Mouse (Mus musculus) lung, postnatal 14 days (tissue): ENCODE results near the gene Ttyh2.

Experiments
- DNase-seq: peaks from one replicate; pipeline ENCODE4 v3.0.0; 2021

Ttyh2 gene

DNA sequence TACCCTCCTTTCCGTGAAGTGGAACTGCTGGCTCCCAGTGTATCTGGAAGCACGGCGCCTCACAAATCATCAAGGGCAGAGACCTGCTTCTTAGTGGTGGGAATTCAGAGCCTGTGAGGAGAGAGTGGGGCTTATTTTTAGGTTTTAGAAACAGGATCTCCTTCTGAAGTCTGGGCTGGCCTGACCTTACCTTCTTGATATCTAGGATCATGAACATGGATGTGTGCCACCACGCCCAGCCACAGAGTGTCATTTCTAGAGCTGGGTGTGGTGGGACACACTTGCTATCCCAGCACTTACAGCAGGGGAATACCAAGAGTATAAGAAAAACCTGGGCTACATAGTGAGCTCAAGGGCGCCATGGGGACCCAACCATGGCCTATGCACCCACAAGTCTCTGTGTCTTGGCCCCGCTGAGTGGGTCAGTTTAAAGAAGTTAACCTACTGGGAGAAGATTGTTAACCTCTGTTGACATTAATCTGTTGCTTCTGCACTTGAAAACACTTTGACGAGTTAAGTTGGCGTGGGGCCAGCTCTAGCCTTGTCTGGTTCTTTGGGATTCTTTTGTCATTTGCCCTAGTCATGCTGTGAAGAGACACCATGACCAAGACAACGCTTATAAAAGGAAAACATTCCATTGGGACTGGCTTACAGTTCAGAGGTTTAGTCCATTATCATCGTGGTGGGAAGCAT is 7.9 kb downstream of the Ttyh2 start:
- DNase-seq: no peak

DNA sequence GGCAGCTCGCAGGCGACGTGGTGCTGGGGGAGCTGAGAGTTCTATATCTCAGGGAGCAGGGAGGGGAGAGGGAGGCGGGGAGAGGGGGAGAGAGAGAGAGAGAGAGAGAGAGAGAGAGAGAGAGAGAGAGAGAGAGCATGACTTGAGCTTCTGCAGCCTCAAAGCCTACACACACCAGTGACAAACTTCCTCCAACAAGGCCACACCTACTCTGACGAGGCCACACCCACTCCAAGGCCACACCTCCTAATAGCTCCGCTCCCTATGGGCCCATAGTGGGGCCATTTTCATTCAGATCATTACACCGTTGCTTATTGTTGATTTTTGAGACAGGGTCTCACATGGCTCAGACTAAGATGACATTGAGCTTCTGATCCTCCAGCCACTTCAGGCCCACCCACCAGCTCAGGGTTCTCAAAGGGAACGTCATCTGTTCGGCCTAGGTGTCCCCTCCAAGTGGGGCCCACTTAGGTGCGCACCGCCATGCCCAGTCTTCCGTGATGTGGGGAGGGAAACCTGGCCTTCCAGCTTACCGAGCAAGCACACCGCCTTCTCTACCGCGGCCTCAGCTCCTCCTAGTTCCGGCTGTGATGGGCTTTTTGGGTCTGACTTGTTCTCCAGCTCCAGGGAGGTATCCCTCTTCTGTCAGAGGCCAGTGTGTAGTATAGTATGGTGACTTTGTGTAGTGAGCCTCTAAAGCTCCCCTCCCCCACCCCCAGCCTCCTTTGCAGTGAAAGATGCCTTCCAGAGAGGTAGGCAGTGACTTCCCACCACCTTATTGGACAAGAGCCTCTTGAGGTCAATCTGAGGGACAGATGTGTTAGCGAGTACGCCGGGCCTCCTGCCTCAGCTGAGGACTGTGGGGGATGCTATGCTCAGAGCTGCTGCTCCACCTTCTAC is 8.7 kb downstream of the Ttyh2 start:
- DNase-seq: no peak

DNA sequence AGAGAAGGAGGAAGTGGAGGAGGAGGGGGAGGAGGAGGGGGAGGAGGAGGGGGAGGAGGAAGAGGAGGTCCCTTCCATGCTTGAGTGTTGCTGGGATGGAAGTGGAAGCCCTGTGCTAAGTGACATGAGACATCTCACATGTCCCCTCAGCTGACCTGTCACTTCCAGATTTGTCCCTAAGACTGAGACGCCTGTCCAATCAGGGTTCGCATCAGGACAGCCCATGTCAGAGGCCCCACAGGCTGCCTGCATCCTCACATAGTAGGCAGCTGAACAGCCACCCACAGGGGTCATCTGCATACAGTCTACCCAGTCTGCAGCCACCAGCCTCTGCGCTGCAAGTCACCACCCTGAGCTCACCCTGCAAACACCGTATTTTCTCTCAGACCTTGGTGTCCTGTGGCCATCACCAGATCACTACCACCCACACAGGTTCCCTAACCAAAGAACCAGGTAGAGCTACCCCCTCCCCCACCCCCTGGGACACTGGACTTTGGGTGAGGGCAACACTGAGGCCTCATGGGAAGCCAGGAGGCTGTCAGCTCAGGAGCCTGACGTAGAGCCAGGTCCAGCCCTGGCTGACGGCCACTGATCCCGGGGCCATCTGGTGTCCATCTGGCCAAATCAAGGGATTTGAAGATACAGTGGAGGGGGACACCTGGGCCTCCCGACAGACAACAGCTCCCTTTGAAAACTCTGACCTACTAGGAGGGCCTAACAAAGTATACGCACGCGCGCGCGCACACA is 9.6 kb downstream of the Ttyh2 start:
- DNase-seq: no peak

DNA sequence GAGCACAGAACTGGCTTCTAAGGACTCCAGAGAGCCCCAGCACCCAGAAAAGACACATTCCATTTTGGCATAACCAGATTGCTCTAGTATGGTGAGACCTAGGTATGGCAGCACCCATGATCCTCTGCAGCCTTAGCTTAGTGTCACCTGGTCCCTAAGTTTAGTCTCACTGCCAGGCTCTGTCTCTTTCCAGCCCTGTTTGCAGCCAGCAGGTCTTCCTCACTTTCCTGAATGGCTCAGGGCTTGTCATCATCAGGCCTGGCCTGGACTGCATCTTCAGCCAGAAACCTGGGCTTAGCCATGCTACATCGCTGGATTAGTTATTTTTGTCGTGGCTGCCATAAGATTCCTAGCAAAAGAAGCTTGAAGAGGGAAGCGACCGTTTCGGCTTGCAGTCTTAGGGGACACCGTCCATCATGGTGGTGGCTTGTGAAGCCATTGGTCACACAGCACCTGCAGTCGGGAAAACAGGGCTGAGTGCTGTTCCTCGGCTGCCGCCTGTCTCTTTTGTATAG is 10.4 kb downstream of the Ttyh2 start:
- no peak for DNase-seq

DNA sequence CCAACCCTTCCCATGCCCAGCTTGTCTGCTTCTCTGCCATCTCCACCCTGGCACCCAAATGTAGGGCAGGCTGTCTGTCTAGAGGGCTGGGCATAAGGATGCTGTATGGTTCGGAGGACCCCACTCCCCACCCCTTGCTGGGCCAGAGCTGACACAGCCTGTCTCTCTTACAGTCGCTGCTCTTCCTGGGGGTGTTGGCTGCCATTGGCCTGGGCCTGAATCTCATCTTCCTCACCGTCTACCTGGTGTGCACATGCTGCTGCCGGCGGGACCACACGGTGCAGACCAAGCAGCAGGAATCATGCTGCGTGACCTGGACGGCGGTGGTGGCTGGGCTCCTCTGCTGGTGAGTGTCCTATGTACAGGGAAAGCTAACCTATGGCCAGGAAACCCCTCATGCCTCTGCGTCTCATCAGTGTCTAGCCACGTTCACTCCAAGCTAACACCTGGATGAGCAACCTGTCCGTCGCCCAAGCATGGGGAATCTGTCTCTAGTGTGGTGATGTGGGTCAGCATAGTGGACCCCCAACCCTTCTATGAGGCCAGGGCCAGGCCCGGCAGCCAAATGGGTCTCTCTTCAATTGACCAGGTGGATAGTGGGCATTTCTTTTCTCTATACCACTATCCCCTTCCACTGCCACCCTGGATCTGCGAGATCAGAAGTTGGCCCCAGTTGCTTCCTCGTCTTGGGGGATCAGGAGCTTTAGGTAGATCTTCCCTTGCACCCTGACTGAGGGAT is 11.2 kb downstream of the Ttyh2 start:
- no peak for DNase-seq

DNA sequence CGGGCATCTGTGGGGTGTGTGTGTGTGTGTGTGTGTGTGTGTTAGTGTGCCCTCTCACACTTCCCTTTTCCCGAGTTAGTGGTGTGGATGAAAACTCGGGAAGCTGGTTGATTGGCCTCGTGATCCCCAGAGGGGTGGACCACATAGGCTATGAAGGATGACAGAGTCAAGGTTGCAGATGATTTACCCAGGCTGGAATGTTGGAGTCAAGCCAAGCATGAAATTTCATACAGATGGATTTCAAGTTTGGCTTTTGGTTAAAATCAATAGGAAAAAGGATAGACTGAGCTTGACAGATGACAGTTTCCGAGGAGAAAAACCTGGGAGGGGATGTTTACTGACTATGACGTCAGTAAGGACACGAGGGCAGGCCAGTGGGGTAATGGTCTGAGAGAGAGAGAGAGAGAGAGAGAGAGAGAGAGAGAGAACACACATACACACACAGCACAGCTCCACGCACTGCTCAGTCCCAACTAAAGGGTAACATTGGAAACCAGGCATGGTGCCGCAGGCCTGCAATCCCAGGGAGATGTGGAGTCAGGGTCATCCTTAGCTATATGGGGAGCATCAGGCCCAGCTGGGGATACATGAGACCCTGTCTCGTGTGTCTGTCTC is 12.4 kb downstream of the Ttyh2 start:
- no peak for DNase-seq

DNA sequence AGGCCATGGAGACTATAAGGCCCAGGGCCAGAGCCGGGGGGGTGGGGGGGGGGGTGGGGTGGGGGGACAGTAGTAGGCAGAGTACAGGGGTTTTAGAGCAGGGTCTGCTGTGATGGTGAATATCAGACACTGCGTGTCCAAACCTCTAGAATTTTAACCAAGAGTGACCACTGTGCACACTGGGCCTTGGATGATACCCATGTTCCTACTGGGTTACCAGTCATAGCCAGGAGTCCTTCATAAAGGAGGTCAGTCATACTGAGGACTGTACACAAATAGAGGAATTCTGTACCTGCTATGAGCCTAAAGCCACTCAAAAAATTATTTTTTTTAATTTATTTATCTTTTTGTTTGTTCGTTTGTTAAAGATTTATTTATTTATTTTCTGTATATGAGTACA is 13.5 kb downstream of the Ttyh2 start:
- no peak for DNase-seq

DNA sequence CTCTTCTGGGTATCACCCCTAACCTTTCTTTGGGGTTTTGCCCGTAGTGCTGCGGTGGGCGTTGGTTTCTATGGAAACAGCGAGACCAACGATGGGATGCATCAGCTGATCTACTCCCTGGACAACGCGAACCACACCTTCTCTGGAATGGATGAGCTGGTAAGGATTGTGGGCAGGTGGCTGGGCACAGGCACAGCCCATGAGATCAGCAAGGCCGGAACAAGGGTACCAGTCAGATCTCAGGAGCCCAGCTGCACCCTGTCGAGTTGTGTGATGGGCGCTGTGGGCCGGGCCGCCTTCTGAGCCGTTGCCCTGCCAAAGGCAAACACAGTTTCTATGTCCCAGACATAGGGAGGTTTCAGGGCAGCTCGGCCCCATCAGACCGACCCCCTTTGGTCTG is 15.0 kb downstream of the Ttyh2 start:
- no peak for DNase-seq

DNA sequence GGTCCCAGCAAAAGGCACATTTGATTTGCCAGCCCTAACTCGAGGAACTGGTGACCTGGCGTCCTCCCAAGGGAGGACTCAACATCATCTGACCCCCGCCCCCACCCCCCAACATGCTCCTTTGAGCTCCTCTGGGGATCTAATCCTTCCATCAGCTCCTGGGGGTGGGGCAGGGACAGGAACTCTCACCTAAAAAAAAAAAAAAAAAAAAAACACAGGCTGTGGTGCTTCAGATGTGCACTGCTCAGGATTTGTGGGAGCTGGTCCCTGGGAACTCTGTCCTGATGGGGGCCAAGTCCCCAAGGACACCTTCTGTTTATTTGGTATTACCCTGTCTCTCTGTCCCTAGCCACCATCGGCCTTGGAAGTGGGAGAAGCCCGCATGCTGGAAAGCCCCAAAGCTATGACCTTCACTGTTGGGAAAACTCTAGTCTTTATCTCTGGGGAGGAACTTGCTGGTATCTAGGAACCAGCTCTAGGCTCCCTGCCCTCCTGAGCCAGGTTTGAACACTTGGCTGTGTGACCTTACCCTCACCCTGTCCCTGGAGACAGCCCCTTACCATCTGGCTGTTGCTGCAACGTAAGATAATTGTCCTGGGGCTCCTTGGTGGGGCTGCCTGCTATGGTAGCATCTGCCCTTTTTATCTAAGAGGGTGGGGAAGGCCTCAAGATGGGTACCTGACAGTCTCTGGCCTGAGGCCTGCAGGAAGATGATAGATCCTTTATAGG is 16.4 kb downstream of the Ttyh2 start:
- no peak for DNase-seq

DNA sequence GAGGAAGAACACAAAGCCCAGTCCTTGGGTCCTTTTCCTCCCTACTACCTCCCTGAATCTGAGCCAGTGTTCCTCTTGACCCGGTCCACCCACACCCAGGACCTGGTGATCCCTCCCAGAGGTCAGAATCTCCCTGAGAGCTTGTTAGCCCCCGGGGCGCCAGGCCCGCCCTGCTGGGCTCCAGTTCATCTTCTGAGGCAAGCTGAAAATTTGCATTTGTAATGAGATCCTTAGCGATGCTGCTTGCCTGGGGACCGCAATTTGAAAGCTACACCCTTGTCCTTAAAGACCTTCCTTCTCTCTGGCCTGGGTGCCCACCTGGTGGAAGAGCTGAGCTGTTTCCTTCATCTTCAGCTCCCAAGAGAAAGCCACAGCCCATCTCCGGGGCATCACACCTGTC is 17.4 kb downstream of the Ttyh2 start:
- DNase-seq: no peak

DNA sequence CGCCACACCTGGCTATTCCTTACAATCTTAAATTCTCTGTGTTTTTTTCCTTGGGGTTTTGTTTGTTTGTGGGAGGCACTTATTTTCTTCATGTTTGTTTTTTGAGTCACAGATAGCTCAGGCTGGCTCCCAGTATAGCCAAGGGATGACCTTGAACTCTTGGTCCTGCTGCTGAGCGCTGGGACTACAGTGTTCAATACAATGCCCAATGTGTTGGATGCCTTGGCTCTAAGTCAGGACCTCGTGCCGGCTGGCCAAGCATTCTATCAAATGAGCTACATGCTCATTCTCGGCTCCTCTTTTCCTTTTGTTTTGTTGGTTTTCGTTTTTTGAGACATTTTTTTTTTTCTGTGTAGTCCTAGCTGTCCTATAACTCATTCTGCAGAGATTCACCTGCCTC is 18.2 kb downstream of the Ttyh2 start:
- DNase-seq: no peak

DNA sequence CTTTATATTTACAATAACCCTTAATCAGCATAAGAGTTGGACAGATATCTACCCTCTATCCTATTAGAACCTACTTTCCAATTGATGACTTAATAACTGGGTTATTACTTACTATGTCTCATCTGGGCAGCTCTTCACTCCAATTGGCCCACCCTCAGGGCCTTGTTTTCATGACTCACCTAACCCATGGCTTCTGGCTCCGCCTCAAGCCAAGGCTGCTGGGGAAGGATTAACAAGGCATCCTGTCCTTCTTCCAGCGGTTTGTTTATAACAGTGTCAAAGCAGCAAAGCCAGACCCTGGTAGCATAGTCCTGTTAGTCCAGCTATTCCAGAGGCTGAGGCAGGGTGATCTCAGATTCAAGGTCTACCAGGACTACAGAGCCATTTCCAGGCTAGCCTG is 19.2 kb downstream of the Ttyh2 start:
- no peak for DNase-seq

DNA sequence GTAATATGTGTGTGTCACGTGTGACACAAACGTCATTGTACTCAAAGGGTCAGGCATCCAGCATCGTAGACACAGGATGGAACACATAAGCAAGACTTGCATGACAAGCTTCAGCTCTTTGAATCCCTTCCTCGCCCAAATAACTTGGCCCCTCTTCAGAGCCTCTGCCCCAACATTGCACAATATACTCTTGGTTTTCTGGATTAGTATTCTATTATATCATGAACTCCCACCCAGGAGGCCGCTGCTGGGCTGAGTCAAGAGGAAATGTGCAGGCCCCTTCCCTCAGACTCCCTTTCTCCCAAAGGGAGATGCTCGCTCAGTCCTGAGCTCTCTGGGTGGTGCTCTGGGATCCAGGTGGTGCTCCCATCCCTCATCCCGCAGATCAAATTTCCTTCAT is 23.3 kb downstream of the Ttyh2 start:
- no peak for DNase-seq

DNA sequence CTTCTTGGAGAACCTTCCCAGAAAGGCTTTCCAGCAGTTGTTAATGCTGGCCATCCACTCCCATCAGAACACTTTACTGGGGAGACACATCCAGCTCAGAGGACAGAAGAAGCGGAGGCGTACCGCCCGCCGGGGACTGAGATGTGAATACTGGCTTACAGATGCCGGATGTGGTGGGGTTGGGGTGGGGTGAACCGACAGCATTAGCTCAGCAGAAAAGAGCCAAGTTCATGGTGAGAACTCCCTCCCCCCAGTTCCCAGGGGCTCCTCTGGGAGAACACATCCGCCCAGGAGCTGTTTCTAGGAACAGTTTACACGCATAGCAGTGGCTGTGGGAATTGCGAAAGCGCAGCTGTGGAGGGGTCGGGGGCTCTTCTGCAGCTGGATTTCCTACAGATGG is 24.3 kb downstream of the Ttyh2 start:
- peak; percentile 45 for DNase-seq

DNA sequence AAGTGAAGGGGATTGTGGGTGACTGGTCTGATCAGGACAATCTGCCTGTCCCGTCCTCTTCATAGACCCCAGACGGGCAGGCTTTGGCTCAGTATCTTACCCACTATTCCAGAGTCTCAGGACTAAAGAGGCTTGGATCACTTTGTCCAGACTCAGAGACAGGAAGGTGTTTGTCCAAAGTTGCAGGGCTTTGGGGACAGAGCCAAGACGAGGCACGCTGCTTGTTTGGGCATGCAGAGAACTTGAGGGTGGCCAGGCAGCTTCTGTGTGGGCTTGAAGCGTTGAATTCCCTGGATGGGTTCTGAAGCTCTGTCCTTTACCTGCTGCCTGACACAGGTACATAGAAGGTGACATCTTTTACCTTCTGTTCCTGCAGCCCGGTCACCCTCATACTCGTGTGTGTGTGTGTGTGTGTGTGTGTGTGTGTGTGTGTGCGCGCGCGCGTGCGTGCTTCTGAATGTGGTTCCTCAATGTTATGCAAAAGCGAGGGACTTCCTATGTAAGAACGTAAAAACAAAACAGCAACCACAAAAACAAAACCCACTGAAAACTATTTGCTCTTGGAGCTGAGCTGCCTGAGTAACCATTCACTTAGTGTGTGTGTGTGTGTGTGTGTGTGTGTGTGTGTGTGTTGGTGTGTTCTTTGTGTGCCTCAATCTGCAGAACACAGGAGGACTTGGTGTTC is 27.2 kb downstream of the Ttyh2 start:
- no peak for DNase-seq

DNA sequence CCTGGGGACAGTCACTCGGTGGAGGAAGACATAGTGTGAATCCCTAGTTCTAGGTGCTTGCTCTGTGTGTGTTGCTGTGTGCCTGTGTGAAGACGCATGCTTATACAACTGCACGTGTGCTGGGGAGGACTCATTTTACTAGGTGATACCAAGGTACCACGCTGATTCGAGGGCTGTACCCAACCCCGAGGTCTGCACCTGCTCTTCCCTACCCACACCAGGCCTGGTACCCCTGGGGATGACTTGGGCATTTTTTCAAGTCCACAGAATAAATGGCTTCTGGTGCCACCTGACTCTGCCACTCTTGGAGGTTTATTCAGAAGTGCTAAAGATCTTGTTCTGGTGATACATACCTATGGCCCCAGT is 27.7 kb downstream of the Ttyh2 start:
- no peak for DNase-seq

DNA sequence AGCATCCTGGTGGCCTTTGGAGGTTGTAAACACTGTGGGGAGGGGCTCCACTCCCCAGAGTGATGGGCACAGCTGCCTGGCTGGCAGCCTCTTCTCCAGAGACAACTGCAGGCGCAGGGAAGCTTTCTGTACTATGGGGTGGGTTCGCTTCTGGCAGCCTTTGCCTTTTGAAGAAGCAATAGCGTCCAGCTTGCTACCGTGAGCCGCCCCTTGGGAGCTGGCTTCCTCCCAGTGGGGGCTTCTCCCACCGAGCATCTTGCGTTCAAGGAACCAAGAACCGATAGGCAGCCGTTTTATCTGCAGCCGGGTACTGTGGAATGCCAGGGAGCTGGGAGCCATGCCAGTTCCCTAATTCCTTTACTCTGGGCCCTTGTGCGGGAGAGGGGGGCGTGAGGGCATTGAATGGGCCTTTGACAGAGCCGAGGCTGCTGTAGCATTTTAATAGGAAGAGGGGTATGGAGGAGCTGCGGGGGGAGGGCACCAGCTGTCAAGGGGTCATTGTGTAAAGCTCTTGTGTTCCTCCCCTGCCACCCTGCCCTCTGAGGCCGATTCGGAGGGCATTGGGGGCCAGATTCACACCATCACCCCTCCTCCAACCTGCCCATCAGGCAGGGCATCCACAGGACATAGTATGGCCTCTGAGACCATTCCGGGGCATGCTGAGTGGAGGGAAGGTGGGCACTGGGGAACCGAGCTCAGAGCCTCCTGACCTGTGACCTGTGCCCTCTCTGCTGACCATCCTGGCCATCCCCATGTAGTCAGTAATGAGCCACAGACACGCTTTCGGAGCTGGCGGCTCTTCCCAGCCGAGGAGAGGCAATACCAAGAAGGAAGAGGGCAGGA is 29.1 kb downstream of the Ttyh2 start:
- DNase-seq: no peak

DNA sequence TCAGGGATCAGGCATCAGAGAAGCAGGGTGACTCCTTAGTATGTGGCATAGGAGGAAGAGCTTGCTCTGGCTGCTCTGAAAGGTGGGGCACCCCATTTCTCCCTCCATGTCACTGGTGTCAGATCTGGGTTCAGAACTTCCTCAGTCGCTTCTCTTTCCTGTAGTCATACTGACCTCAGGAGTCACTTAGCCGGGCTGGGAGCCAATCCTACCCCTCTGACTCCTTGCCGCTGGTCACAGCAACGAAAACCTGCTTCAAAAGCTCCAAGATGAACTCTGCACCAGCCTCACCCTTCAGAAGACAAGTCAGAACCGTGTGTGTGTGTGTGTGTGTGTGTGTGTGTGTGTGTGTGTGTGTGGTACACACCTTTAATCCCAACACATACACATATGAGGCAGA is 31.1 kb downstream of the Ttyh2 start:
- no peak for DNase-seq

DNA sequence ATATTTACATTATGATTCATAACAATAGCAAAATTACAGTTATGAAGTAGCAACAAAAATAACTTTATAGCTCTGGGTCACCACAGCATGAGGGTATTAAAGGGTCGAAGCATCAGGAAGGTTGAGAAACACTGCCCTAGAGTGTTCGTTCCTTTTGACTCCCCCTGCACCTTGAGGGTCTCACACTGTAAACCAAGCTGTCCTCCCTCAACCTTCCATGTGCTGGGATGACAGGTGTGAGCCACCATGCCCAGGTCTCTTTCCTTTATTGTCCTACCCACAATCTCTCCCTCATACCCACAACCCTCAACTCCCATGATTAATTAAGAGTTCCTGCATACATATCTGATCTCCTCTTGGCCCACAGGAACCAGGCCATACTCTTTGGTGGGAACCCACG is 36.2 kb downstream of the Ttyh2 start:
- no peak for DNase-seq

DNA sequence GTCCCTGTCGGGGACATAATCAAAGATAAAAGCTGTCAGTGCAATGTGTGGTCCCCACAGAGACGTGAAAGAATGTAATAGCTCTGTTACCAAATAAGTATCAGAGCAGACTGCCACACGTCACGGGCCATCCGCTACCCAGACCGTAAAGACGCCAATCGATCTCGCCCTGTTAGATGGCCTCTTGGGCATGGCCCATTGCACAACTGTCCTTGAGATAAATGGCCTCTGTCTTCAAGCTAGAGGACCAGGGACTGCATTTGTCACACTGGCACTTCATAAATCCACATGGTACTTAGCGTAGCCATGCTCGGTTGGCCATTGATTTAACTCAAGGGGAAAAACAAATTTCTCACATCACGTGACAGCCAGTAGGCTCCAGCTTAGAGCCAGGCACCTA is 36.6 kb downstream of the Ttyh2 start:
- no peak for DNase-seq
